Mouse (Mus musculus) stomach, postnatal 0 days (tissue): Measurements from ENCODE around the gene Igsf3. TPM values are rescaled to one million over a fixed set of nuclear protein-coding genes. Genes with fewer than 3 reads are reported as not detected.

Experiments used
- ATAC-seq: fragments of 200-750 bp; cut with Nextera tagmentation; 2 replicates; pipeline ENCODE4 v1.8.0; 2017; ENCODE audit not compliant: low FRiP score, low TSS enrichment
- DNase-seq: peaks from one replicate; pipeline ENCODE4 v3.0.0-alpha.2; 2016; ENCODE audit warnings: low spot score
- H3K27ac ChIP-seq: fragments of 300-500 bp; sonication (generic); replicated peaks from 2 replicates; pipeline ENCODE4 v1.5.1; 2014; ENCODE audit warnings: mild to moderate bottlenecking, control low read depth
- H3K27me3 ChIP-seq: fragments of 300-500 bp; sonication (generic); 2 replicates; pipeline ENCODE4 v1.6.1; 2014; ENCODE audit warnings: low read length; ENCODE audit not compliant: control insufficient read depth, insufficient read depth
- H3K36me3 ChIP-seq: fragments of 300-500 bp; sonication (generic); 2 replicates; pipeline ENCODE4 v1.6.1; 2014; ENCODE audit warnings: low read length, mixed read lengths; ENCODE audit not compliant: control insufficient read depth, insufficient read depth
- H3K4me1 ChIP-seq: fragments of 300-500 bp; sonication (generic); replicated peaks from 2 replicates; pipeline ENCODE4 v1.6.1; 2014; ENCODE audit warnings: antibody characterized with exemption; ENCODE audit not compliant: control insufficient read depth, insufficient read depth
- H3K4me2 ChIP-seq: fragments of 300-500 bp; sonication (generic); replicated peaks from 2 replicates; pipeline ENCODE4 v1.6.1; 2014; ENCODE audit warnings: low read depth, mild to moderate bottlenecking, control low read depth, moderate library complexity
- H3K4me3 ChIP-seq: fragments of 300-500 bp; sonication (generic); 2 replicates; pipeline ENCODE4 v1.5.1; 2014; ENCODE audit warnings: low read depth, low read length, control low read depth
- H3K9ac ChIP-seq: fragments of 300-500 bp; sonication (generic); 2 replicates; pipeline ENCODE4 v1.6.1; 2014; ENCODE audit warnings: mild to moderate bottlenecking, low read length, control low read depth, mixed read lengths
- H3K9me3 ChIP-seq: fragments of 300-500 bp; sonication (generic); 2 replicates; pipeline ENCODE4 v1.6.1; 2016; ENCODE audit warnings: low read length; ENCODE audit not compliant: control insufficient read depth
- CTCF ChIP-seq: IDR thresholded peaks from 2 replicates; pipeline ENCODE4 v1.5.1; 2016; ENCODE audit warnings: antibody characterized with exemption, low read depth, mild to moderate bottlenecking, moderate library complexity
- EP300 ChIP-seq: optimal IDR thresholded peaks from 2 replicates; pipeline ENCODE3; 2016; ENCODE audit warnings: antibody characterized with exemption
- WGBS: fragments of 180-500 bp; shearing (Covaris S2); extraction: QIAGEN DNeasy Blood & Tissue Kit; methylation state at CpG from one replicate; pipeline ENCODE4 v1.1.7; 2014; 5-methylcytosine and 5-hydroxymethylcytosine counted together
- polyA plus RNA-seq: library from polyadenylated mRNA; unstranded; fragments of >200 nt; fragmentation: Nextera tagmentation; extraction: Ambion mirVana; gene quantifications from 2 replicates; pipeline ENCODE4 v1.2.1, GENCODE M21; 2015

The Igsf3 gene
- polyA plus RNA-seq, 1 experiment from 2014 or later = 12.4 TPM

DNA sequence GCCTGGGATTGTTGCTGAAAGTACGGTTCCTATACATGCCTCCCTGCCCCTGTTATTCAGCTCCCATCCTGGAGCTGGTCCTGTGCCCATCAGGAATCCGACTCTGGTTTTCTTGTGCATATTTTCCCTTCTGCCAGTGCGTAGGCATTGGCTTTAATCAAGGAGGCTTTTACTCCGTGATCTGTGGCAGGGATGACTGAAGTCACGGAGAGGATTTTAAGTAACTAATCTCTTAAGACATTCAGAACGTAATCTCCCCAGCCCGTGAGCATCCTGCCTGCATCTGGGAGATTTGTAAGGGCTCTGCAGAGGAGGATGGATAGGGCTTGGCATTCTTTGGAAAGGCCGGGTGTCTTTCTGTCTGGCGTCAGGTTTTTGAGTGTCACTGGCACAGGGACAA, 13.6 kb downstream of the Igsf3 start:
- Histone ChIP-seq H3K36me3 (no peaks in the 10 kb centered on the region), H3K4me2 (no peak overlapping the region), H3K9ac (no peak overlapping the region), H3K27me3 (no peaks in the 10 kb centered on the region), H3K4me3 (no peak overlapping the region), H3K27ac (no peak overlapping the region), H3K4me1 (peaks cover 6% of the 10 kb centered on the region), H3K9me3 (no peaks in the 10 kb centered on the region)
- WGBS = 57% methylated on average over 9 of the region's 9 CpGs
- DNase-seq (no peak), ATAC-seq (no peak)
- TF ChIP-seq CTCF = no peak
- no peak for TF ChIP-seq EP300

DNA sequence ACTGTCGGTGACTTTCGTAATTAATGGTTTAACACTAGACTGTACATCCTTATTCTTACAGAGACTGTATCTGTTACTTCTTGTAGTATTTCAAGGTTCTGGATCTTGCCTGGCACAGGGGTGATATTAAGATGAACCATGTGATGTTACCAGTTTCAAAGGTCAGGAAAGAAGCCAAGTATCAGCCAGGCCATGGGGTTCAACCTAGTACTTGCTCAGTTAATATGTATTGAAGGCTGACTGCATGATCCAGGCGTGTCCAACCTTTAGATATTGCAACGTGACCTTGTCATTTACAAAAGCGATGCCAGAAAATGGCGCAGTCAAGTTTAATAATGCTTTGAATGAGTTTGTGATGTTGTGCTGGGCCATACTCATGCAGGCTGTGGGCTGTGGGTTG, 15.1 kb downstream of the Igsf3 start:
- H3K9ac ChIP-seq = no peak overlapping the region
- no peaks in the 10 kb centered on the region for H3K27me3 ChIP-seq
- H3K4me2 ChIP-seq = no peak overlapping the region
- H3K9me3 ChIP-seq = no peaks in the 10 kb centered on the region
- DNase-seq = no peak
- TF ChIP-seq EP300 = no peak
- TF ChIP-seq CTCF = no peak
- H3K4me1 ChIP-seq = peaks cover 14% of the 10 kb centered on the region
- ATAC-seq = no peak
- H3K4me3 ChIP-seq = no peak overlapping the region
- 87% methylated on average over 6 of the region's 6 CpGs for WGBS
- H3K27ac ChIP-seq = no peak overlapping the region
- H3K36me3 ChIP-seq = no peaks in the 10 kb centered on the region

DNA sequence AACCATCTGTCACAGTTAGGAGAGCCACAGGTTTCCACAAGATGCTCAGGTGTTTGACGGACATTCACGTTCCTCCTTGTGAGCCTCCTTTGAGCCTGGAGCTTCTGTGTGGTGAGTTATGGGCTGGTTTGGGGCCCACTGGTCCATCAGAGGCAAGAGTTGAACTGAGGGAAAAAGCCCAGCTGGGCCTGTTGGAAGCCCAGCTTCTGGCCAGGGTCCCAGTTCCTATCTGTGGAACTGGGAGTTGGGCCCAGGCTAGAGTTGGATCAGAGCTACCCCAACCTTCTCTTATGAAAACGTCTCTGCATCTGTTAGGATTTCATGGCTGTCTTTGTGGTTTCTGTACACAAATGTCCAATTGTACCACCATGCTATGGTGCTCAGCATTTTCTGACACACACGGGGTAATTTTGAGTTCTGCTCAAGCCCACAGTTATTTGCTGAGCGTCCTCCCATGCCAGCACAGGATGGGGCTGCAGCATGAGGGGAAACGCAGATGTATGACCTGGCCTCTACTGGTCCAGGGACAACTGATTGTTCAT, 16.3 kb downstream of the Igsf3 start:
- Histone ChIP-seq H3K27me3 (no peaks in the 10 kb centered on the region), H3K4me2 (no peak overlapping the region), H3K4me3 (no peak overlapping the region), H3K9ac (no peak overlapping the region), H3K36me3 (no peaks in the 10 kb centered on the region), H3K9me3 (no peaks in the 10 kb centered on the region), H3K27ac (peak overlapping the region; percentile 63; the same call in 1 of the 2 replicates), H3K4me1 (peaks cover 19% of the 10 kb centered on the region)
- 0 out of 2 replicates have a peak, but pooled peaks have one; percentile 3 for ATAC-seq
- DNase-seq = no peak
- 69% methylated on average over 6 of the region's 6 CpGs for WGBS
- TF ChIP-seq CTCF (no peak), EP300 (no peak)

DNA sequence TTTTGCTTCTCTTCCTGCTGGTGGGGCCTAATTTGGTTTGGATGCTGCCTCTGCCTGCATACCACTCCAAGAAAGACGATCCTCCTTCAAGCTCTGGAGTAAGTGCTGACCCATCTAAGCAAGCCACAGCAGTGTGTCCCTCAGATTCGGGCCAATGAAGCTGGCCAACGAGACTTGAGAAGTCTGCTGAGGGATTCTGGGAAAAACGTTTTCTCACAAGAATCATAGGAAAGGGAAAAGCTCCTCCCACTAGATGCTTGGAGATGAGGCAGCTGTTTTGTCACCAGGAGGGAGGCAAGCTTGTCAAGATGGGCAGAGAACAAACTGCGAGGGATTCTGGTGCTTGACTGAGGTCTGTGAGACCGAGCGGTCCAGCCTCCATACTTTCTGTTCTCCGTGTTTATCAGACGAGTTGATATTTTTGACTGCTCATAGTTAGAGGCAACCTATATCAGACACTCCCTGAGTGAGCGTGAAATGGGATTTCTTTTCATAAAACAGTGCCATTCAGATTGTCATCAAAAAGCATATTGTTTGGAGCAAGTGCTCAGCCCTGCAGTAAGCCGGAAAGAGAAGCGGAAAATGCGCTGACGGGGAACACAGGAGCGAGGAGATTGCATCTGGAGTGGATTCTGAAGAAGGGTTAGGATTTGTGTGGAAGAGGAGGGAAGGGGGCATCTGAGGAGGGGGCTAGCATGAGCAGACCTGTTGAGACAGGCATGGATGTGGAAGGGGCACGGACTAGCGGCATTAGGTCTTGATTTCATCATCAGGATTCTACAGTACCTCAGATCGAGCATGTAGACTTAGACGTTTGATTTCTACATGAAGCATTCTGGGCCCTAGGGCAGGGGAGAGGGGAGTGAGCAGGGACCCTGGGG, 17.0 kb downstream of the Igsf3 start:
- ATAC-seq = peak; percentile 28; the same call in 1 of the 2 replicates
- TF ChIP-seq EP300 = no peak
- TF ChIP-seq CTCF = no peak
- no peak overlapping the region for H3K4me2 ChIP-seq
- no peak overlapping the region for H3K9ac ChIP-seq
- H3K27me3 ChIP-seq = no peaks in the 10 kb centered on the region
- no peaks in the 10 kb centered on the region for H3K9me3 ChIP-seq
- peaks cover 21% of the 10 kb centered on the region for H3K4me1 ChIP-seq
- peak overlapping the region; percentile 63; the same call in 1 of the 2 replicates for H3K27ac ChIP-seq
- no peak overlapping the region for H3K4me3 ChIP-seq
- H3K36me3 ChIP-seq = no peaks in the 10 kb centered on the region
- no peak for DNase-seq
- WGBS = 54% methylated on average over 19 of the region's 19 CpGs

- DNase-seq (no peak), ATAC-seq (no peak; the same call in 1 of the 2 replicates)
- Histone ChIP-seq H3K27ac (0 out of 2 replicates have a peak overlapping the region, but pooled peaks have one; percentile 35), H3K9ac (no peak overlapping the region), H3K4me2 (no peak overlapping the region), H3K9me3 (no peaks in the 10 kb centered on the region), H3K4me3 (no peak overlapping the region), H3K27me3 (no peaks in the 10 kb centered on the region), H3K36me3 (no peaks in the 10 kb centered on the region), H3K4me1 (peaks cover 21% of the 10 kb centered on the region)
- no peak for TF ChIP-seq CTCF
- TF ChIP-seq EP300 = no peak
- 30% methylated on average over 5 of the region's 5 CpGs for WGBS
These were observed 18.5 kb downstream of the Igsf3 start for GRCm38 (mm10) chr3:101395341-101395740.

GRCm38 (mm10) chr3:101396061-101396460, 19.2 kb downstream of the Igsf3 start:
- ATAC-seq (no peak), DNase-seq (no peak)
- Histone ChIP-seq H3K4me3 (no peak overlapping the region), H3K4me1 (peaks cover 21% of the 10 kb centered on the region), H3K27me3 (no peaks in the 10 kb centered on the region), H3K36me3 (no peaks in the 10 kb centered on the region), H3K9me3 (no peaks in the 10 kb centered on the region), H3K4me2 (no peak overlapping the region), H3K27ac (no peak overlapping the region), H3K9ac (no peak overlapping the region)
- TF ChIP-seq EP300 = no peak
- no peak for TF ChIP-seq CTCF
- 73% methylated on average over 3 of the region's 3 CpGs for WGBS
